Mouse (Mus musculus): ENCODE results near the gene Ebp. TPM values are rescaled to one million over a fixed set of nuclear protein-coding genes. Genes with fewer than 3 reads are reported as not detected.

The Ebp gene
- polyA plus RNA-seq, 1 experiment from 2014 or later = 29.6 TPM

Other genes with a start within 250 kb of the Ebp start
- gene Hdac6, start 245.6 kb downstream of the Ebp start, polyA plus RNA-seq (2016; fragmentation: Nextera tagmentation; extraction: Ambion mirVana) = 36.4 and 36.9 TPM in 2 replicates
- gene Gata1, start 215.4 kb downstream of the Ebp start, polyA plus RNA-seq (2016; fragmentation: Nextera tagmentation; extraction: Ambion mirVana) = 18.0 and 20.2 TPM in 2 replicates
- gene Glod5, start 175.0 kb downstream of the Ebp start, polyA plus RNA-seq (2016; fragmentation: Nextera tagmentation; extraction: Ambion mirVana) = not detected in 2 replicates
- gene Suv39h1, start 118.8 kb downstream of the Ebp start, polyA plus RNA-seq (2016; fragmentation: Nextera tagmentation; extraction: Ambion mirVana) = 64.2 and 71.7 TPM in 2 replicates
- 0.20 and 0.74 TPM in 2 replicates for gene Was, start 103.0 kb downstream of the Ebp start, polyA plus RNA-seq (2016; fragmentation: Nextera tagmentation; extraction: Ambion mirVana)
- 21.8 and 25.0 TPM in 2 replicates for gene Wdr13, start 60.6 kb downstream of the Ebp start, polyA plus RNA-seq (2016; fragmentation: Nextera tagmentation; extraction: Ambion mirVana)
- gene Rbm3, start 47.6 kb downstream of the Ebp start, polyA plus RNA-seq (2016; fragmentation: Nextera tagmentation; extraction: Ambion mirVana) = 342 and 398 TPM in 2 replicates
- gene Tbc1d25, start 17.3 kb downstream of the Ebp start, polyA plus RNA-seq (2016; fragmentation: Nextera tagmentation; extraction: Ambion mirVana) = 10.3 and 11.9 TPM in 2 replicates
- 4.6 and 5.5 TPM in 2 replicates for gene Porcn, start 13.0 kb upstream of the Ebp start, polyA plus RNA-seq (2016; fragmentation: Nextera tagmentation; extraction: Ambion mirVana)
- gene Ftsj1, start 58.9 kb upstream of the Ebp start, polyA plus RNA-seq (2016; fragmentation: Nextera tagmentation; extraction: Ambion mirVana) = 30.3 and 40.3 TPM in 2 replicates
- gene Slc38a5, start 77.6 kb upstream of the Ebp start, polyA plus RNA-seq (2016; fragmentation: Nextera tagmentation; extraction: Ambion mirVana) = 15.0 and 16.5 TPM in 2 replicates
- gene Ssxb10, start 133.9 kb upstream of the Ebp start, polyA plus RNA-seq (2016; fragmentation: Nextera tagmentation; extraction: Ambion mirVana) = not detected in 2 replicates
- gene Ssxb9, start 173.5 kb upstream of the Ebp start, polyA plus RNA-seq (2016; fragmentation: Nextera tagmentation; extraction: Ambion mirVana) = not detected in 2 replicates
- gene Ssxb1, start 219.8 kb upstream of the Ebp start, polyA plus RNA-seq (2016; fragmentation: Nextera tagmentation; extraction: Ambion mirVana) = not detected in 2 replicates

All from heart, embryonic 10.5 days (tissue).